Mouse (Mus musculus) ovary, postnatal 14 days (tissue): ENCODE data around the gene Shank2.

ENCODE experiments used
- DNase-seq: peaks from one replicate; pipeline ENCODE4 v3.0.0; 2022; ENCODE audit warnings: low spot score

The Shank2 gene

GRCm38 (mm10) chr7:144030796-144031195 is 29.1 kb downstream of the Shank2 start:
- DNase-seq = no peak

- DNase-seq = no peak
Measured at GRCm38 (mm10) chr7:144031611-144032010, 29.9 kb downstream of the Shank2 start.

- DNase-seq = no peak
Measured at GRCm38 (mm10) chr7:144037541-144037940, 35.8 kb downstream of the Shank2 start.

GRCm38 (mm10) chr7:144037966-144038669 is 36.4 kb downstream of the Shank2 start:
- DNase-seq = peak; percentile 9

GRCm38 (mm10) chr7:144038741-144039140 is 37.0 kb downstream of the Shank2 start:
- no peak for DNase-seq

- DNase-seq = no peak
Measured at GRCm38 (mm10) chr7:144040328-144040727, 38.6 kb downstream of the Shank2 start.

GRCm38 (mm10) chr7:144052076-144052475 is 50.3 kb downstream of the Shank2 start:
- DNase-seq = peak; percentile 17

- no peak for DNase-seq
Measured at GRCm38 (mm10) chr7:144055188-144055587, 53.5 kb downstream of the Shank2 start.

GRCm38 (mm10) chr7:144055702-144056531 is 54.2 kb downstream of the Shank2 start:
- peak; percentile 11 for DNase-seq

- DNase-seq = no peak
Measured at GRCm38 (mm10) chr7:144070162-144070949, 68.6 kb downstream of the Shank2 start.

GRCm38 (mm10) chr7:144072219-144072618 is 70.5 kb downstream of the Shank2 start:
- DNase-seq = no peak

GRCm38 (mm10) chr7:144072856-144073255 is 71.1 kb downstream of the Shank2 start:
- no peak for DNase-seq

- peak; percentile 68 for DNase-seq
Measured at GRCm38 (mm10) chr7:144074718-144075117, 73.0 kb downstream of the Shank2 start.

GRCm38 (mm10) chr7:144078661-144079060 is 76.9 kb downstream of the Shank2 start:
- no peak for DNase-seq

GRCm38 (mm10) chr7:144079861-144080260 is 78.1 kb downstream of the Shank2 start:
- no peak for DNase-seq

GRCm38 (mm10) chr7:144081448-144081847 is 79.7 kb downstream of the Shank2 start:
- DNase-seq = peak; percentile 27

GRCm38 (mm10) chr7:144081963-144082362 is 80.2 kb downstream of the Shank2 start:
- no peak for DNase-seq

GRCm38 (mm10) chr7:144087277-144087676 is 85.5 kb downstream of the Shank2 start:
- DNase-seq = no peak

GRCm38 (mm10) chr7:144094132-144094531 is 92.4 kb downstream of the Shank2 start:
- no peak for DNase-seq

- peak; percentile 17 for DNase-seq
Measured at GRCm38 (mm10) chr7:144097314-144097713, 95.6 kb downstream of the Shank2 start.

- no peak for DNase-seq
Measured at GRCm38 (mm10) chr7:144102222-144102980, 100.7 kb downstream of the Shank2 start.

- no peak for DNase-seq
Measured at GRCm38 (mm10) chr7:144105952-144106351, 104.2 kb downstream of the Shank2 start.
